Mouse (Mus musculus): ENCODE data around the gene Lrrc56. TPM values are rescaled to one million over a fixed set of nuclear protein-coding genes. Genes with fewer than 3 reads are reported as not detected.

The Lrrc56 gene
- total RNA-seq (2023) = 1 to 10 TPM; 4.8 to 5.0 TPM

DNA sequence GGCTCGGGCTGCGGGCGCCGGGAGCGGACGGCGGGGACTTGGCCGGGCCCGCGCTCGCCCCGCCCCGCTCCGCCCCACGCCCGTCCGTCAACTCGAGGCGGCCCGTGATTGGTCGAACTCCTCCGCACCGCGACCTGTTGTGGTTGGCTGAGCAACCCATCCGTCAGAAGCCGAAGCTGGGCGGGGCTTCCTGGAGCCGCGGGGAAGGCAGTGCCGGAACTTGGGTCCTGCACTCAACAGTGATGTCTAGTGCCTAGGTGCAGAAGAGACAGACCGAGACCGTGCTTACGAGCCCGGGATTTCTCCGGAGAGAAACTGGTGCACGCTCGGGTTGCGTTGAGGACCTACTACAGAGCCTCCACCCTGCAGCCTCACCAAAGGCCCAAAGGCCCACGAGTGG is at the start of gene Lrrc56, which contains the start of gene Hras:
Gene Lrrc56, plus strand, starts transcription at position 210 of the 400 bp plus-strand sequence.
Gene Hras, minus strand, starts transcription at position 58 of the 400 bp plus-strand sequence.

DNA sequence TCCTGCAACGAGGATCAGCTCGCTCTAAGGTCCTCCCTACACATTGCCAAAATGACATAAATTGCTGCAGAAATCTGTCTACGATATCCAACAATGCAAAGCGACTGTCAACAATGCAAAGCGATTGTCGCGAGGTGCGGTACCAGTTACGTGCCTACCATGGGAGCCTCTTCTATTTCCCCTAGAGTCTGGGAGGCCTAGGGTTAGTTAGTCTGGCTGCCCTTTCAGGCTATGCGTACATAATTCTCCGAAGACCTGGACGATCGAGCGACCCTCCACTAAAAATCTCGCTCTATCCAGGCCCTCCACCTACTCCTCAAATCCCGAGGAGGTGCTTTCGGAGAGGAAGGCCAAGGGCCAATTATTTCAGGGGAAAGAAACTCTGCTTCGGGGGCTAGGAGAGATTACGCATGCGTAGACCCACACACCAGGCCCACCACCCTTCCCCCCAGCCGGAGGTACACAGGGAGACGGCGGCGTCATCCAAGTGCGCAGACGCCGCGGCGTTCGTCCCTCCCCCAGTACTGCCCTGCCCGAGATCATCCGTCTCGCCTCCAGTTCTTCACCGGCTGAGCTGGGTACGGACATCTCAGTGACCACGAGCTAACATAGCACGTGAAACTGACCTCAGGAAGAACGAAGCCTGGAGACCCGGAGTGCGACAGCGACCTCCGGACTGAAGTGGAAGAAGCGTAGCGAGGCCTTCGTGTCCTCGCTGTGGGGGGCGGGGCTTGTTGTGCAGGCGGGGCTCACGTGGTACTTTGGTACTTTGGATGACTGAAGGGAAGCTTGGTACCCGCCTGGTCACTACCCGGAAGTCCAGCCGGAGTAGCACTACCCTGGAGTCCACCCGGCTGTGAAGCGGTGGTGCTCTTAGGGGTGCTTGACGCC is 21.6 kb upstream of the Lrrc56 start, which contains the start of gene Rnh1:
Gene Rnh1, minus strand, starts transcription at position 742 of the 891 bp plus-strand sequence.

DNA sequence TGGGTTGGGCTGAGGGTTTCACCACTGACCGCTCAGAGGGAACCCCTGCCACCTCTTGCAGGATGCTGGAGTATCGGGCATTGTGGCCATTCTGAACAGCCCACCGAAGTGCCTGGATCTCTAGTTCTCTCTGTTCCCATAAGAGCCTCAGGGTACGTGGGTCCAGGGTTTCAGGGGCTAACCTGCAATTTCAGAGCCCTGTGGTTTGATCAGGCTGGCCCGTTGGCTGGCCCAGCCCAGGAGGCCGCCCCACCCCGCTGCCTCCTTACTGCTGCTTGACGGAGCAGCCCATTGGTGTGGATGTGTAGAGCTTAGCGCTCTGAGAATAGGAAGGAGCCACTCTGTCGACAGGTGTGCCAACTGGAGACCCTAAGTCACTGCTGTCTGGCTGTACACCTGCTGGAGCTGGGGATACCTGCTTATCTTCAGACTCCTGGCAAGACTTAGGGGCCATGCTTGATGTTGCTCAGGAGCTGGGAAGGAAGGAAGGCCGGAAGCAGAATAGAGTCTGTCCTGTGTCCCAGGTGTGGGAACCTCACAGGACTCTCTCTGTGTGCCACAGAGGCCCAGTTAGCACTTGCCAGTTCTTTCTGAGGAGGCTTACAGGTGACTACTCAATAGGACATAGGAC is 19.8 kb downstream of the Lrrc56 start, which contains the start of gene Lmntd2:
Gene Lmntd2, minus strand, starts transcription at position 476 of the 631 bp plus-strand sequence.

DNA sequence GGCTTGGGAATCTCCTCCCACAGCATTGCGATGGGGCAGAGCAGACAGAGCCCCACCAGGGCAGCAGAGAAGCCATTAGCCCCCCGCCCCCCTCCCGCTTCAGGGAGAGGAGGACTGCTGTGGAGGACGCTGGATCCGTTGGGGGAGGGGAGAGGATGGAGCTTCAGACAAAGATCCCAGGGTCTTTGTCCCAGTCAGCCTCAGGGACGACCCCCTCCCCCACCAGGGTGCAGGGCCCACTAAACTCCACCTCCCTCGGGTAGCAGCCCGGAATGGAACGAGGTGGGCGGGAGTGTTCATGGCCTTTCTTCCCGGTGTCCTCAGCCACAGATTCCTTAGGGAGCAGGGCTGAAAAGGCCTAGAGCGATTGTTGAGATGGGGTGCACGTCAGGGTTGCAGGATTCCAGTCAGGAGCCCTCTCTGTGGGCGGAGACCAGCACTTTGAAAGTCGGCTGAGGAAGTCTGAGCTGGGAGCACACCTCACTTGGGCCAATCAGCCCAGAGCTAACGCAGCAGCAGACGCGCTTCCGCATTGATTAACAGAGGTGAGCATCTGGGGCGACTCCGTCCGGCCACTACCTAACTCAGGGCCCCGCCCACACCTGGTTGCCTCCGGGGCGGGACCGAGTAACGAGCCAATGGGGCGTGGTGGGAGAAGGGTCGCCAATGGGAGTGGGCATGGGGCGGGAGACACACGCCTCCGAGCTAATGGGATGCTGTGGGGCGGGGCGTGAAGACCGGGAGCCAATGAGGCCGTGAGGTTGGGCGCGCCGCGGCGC is 21.3 kb downstream of the Lrrc56 start, which contains the start of gene Rassf7:
Gene Rassf7, plus strand, starts transcription at position 760 of the 779 bp plus-strand sequence.

DNA sequence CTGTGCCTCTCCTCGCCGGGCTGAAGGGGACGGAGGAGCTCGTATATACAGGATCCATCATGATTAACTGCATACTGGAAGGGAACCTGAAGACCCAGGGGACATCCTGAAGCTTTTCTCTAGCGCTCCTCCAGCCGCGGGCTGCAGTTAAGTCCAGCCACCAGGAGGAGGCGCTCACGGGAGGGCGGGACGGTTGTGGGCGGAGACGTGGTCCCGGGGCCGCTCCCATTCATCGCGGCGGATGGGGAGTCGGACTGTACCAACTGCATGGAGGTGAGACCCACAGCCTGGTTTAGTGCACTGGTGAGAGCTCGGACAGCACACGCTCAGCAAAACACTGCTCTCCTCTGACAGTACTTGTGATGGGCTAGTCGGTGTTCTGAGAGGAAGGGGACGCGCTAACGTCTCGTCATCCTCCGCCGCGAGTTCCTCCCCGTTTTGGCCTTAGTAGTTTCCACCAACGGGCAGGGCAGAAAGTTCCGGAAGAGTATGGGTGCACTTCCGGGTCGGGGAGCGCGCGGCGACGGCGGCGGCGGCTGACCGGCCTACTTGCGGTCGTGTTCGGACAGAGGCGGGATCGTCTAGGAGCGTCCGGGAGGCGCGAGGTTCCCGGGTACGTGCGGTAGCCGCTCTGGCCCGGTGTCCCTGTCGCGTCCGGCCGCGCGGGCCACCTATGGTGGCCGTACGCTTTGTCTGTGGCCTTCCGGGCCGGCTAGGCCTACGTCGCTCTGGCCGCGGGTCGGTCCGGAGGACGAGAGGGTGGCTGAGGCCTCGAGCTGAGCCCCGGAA is 34.5 kb downstream of the Lrrc56 start, which contains the start of gene Phrf1:
Gene Phrf1, plus strand, starts transcription at position 506 of the 789 bp plus-strand sequence.

Other genes with a start within 250 kb of the Lrrc56 start
- gene Ifitm5, start 243.9 kb upstream of the Lrrc56 start, total RNA-seq (2023) = not detected
- gene Gm45717, start 238.2 kb upstream of the Lrrc56 start, total RNA-seq (2023) = not detected
- gene Ifitm2, start 238.2 kb upstream of the Lrrc56 start, total RNA-seq (2023) = 10 to 100 TPM; 17.0 to 18.4 TPM
- gene Ifitm1, start 226.9 kb upstream of the Lrrc56 start, total RNA-seq (2023) = 1 to 10 TPM in 1 of 2 experiments, not detected in 1; 5.9 TPM
- gene Ifitm3, start 183.4 kb upstream of the Lrrc56 start, total RNA-seq (2023) = 1 to 10 TPM; 1.2 to 5.6 TPM
- not detected for gene Ifitm6, start 176.2 kb upstream of the Lrrc56 start, total RNA-seq (2023)
- gene Gm17387, start 165.0 kb upstream of the Lrrc56 start, total RNA-seq (2023) = not detected
- 1 to 10 TPM; 1.4 to 2.2 TPM for gene B4galnt4, start 133.1 kb upstream of the Lrrc56 start, total RNA-seq (2023)
- 10 to 100 TPM; 45.7 to 59.0 TPM for gene Pkp3, start 115.9 kb upstream of the Lrrc56 start, total RNA-seq (2023)
- 10 to 100 TPM; 74.9 to 85.3 TPM for gene Sigirr, start 93.6 kb upstream of the Lrrc56 start, total RNA-seq (2023)
- not detected for gene Ano9, start 76.4 kb upstream of the Lrrc56 start, total RNA-seq (2023)
- 10 to 100 TPM; 12.0 to 12.5 TPM for gene Ptdss2, start 71.8 kb upstream of the Lrrc56 start, total RNA-seq (2023)
- 10 to 100 TPM; 35.2 to 41.1 TPM for gene Rnh1, start 21.3 kb upstream of the Lrrc56 start, total RNA-seq (2023)
- 10 to 100 TPM; 38.9 to 45.3 TPM for gene Hras, start 152 bp upstream of the Lrrc56 start, total RNA-seq (2023)
- 1 to 10 TPM; 2.4 to 2.6 TPM for gene Lmntd2, start 19.9 kb downstream of the Lrrc56 start, total RNA-seq (2023)
- 1 to 10 TPM; 9.3 to 9.6 TPM for gene Rassf7, start 21.7 kb downstream of the Lrrc56 start, total RNA-seq (2023)
- gene Phrf1, start 34.6 kb downstream of the Lrrc56 start, total RNA-seq (2023) = 100 to 1,000 TPM; 173 to 177 TPM
- 10 to 100 TPM; 34.4 to 53.3 TPM for gene Irf7, start 72.3 kb downstream of the Lrrc56 start, total RNA-seq (2023)
- not detected for gene Cdhr5, start 82.6 kb downstream of the Lrrc56 start, total RNA-seq (2023)
- gene Sct, start 85.0 kb downstream of the Lrrc56 start, total RNA-seq (2023) = not detected
- gene Drd4, start 97.8 kb downstream of the Lrrc56 start, total RNA-seq (2023) = not detected
- 10 to 100 TPM; 65.6 to 68.5 TPM for gene Deaf1, start 133.5 kb downstream of the Lrrc56 start, total RNA-seq (2023)
- 10 to 100 TPM; 20.7 to 21.2 TPM for gene Tmem80, start 133.6 kb downstream of the Lrrc56 start, total RNA-seq (2023)
- under 1 TPM in 1 of 2 experiments, not detected in 1; 0.80 TPM for gene Eps8l2, start 144.7 kb downstream of the Lrrc56 start, total RNA-seq (2023)
- gene Taldo1, start 198.0 kb downstream of the Lrrc56 start, total RNA-seq (2023) = 100 to 1,000 TPM in 1 of 2 experiments, 10 to 100 TPM in 1; 93.1 to 107 TPM
- 10 to 100 TPM; 38.3 to 40.0 TPM for gene Gatd1, start 220.0 kb downstream of the Lrrc56 start, total RNA-seq (2023)
- gene Cend1, start 235.3 kb downstream of the Lrrc56 start, total RNA-seq (2023) = not detected
- gene Slc25a22, start 243.7 kb downstream of the Lrrc56 start, total RNA-seq (2023) = 10 to 100 TPM; 55.0 to 76.6 TPM
- 1 to 10 TPM; 2.4 to 5.7 TPM for gene Pidd1, start 249.9 kb downstream of the Lrrc56 start, total RNA-seq (2023)

All from T-cell, adult 66 days (primary cell).